Mouse (Mus musculus): Measurements from ENCODE around the gene Heg1.

Heg1 gene

DNA sequence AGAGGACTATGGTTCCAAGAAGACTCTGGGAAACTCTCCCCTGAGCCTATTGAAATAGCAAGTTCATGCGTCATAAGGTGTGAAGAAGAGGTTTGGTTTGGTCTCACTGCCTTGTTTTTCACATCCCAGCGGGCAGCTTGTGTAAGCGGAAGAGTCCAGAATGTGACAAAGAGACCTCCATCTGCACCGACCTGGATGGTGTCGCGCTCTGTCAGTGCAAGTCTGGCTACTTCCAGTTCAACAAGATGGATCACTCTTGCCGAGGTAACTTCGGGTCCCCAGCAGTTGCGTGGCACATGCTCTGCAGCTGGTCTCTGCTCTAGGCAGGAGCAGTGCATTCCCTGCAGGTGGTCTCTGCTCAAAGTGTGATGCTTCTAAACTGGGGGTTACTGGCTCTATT is 58.1 kb downstream of the Heg1 start:
- no peak for DNase-seq (ENCODE audit: low spot score in 2 of 2)

DNA sequence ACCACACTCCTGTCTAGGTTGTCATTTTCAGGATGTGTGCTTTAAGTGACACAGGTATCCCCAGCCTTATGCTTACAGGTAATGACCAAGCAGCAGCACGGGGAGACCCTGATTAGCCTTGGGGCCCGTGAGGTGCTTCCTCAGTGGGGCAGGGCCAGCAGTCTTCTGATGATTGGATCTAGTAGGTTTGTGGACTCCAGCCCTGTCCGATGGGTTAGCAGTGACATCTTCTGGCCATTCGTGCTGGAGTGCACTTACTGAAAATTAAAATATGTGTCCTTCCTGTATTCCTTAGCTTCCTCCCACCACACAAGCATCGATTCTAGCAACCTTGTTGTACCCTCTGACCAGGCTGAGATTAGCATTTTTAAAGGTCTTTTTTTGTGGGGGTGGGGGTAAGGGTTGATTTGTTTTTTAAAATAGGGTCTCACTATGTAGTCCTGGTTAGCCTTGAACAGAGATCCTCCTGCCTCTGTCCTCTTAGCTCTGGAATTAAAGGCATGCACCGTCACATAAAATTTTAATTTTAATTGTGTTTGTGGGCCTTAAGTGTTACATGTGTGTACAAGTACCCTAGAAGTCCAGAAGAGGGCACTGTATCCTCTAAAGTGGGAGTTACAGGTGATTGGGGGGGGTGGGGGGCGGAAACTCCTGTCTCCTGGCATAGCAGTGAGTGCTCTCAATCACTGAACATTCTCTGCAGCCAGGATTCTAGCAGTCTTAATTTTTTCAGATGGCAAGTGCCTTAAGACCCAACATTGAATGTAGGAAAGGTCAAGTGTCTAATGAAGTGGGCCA is 60.7 kb downstream of the Heg1 start:
- DNase-seq (ENCODE audit: low spot score in 2 of 2), result no peak

DNA sequence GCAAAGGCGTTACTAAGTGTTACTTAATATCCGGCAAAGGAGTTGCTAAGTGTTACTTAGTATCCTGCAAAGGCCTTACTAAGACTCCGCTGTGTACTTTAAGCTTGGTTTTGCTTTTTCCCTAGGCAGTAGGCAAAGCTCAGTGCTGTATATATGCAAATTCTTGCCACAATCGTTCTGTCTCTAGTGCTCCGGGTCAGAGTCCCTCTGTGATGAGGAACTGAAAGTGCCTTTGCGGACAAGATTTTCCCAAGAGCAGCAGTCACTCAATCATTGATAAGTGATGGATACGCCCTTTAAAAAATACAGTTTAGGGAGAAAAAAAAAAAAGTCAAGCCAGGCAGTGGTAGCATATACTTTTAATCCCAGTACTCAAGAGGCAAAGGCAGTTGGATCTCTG is 61.3 kb downstream of the Heg1 start:
- no peak for DNase-seq (ENCODE audit: low spot score in 2 of 2)

DNA sequence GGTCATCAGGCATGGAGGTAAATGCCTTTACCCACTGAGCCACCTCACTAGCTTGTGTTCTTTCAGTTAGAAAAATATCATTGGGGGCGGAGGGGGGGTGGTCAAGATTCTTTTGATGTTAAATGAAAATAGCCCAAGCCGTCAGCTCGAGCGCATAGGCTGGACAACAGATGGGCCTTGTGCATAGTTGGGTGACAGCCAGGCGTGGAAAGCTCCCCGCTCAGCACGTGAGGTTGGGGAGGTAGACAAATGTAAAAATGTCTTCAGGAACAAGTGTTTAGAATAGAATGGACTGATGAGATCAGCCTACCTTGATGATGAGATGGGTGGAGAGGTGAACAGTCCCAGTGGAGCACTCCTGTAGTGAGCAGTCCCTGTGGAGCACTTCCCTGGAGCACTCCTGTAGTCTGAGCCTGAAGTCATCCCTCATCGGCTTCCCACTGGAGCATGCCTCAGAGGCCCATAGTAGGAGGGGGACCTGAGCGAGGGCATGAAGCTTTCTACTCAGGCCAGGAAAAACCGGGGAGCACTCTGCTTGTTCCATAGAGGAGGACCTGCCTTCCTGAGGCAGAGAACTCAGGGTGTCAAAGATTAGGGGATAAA is 62.0 kb downstream of the Heg1 start:
- no peak for DNase-seq (ENCODE audit: low spot score in 2 of 2)

DNA sequence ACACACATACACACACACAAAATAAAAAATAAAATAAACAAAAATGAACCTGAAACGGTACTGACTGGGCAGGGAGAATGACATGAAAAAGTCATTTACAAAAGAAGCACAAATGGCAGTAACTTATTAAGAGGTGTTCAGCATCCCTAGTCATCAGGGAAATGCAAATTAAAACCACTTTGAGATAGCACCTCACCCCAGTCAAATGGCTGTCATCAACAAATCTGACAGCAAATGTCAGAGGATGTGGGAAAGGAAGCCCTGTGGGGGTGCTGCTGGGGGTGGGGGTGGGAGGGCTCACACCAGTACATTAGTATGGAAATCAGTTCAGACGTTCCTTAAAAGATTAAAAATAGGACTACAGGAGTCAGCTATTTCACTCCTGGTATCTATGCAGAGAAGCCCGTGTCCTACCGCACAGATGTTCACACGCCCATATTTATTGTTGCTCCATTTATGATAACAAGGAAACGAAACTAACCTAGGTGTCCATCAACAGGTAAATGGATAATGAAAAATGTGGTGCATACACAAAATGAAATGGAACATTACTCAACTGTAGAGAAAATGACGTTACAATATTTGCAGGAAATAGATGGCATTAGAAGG is 63.3 kb downstream of the Heg1 start:
- DNase-seq (ENCODE audit: low spot score in 2 of 2), result no peak

DNA sequence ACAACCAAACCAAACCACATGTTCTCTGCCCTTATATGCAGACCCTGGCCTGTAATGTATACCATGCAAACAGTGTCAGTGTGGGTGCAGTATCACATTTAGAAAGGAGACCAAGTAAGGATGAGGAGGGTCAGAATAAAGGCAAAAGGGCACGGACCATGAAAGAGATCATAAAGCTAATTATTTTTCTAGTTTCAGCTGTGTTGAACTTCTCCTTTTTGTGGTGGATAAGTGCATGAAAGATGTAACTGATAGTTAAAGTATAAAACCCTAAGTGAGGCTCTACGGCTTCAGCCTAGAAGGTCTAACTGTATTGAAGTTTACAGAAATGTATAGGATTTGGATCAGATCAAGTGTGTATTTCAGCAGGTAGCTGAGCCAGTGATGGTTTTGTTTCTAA is 63.8 kb downstream of the Heg1 start:
- DNase-seq (ENCODE audit: low spot score in 2 of 2), result no peak

DNA sequence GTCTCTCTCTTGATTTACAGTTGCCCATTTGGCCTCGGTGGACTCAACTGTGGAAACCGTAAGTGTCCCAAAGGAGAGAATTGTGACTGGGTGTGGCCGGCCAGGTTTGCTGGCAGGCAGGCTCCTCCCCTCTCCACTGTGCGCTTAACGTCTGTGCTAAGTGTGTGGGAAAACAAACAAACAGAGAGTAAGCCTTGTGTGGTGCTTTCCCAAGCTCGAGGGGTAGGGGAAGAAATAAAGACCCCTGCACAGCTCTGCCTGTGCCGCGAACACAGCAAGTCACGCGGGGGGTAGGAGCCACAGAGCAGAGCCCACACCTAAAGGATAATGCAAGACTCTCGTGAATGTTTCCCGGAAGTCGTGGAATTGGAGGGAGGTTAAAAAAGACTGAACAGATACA is 67.0 kb downstream of the Heg1 start:
- DNase-seq (ENCODE audit: low spot score in 2 of 2), result no peak

DNA sequence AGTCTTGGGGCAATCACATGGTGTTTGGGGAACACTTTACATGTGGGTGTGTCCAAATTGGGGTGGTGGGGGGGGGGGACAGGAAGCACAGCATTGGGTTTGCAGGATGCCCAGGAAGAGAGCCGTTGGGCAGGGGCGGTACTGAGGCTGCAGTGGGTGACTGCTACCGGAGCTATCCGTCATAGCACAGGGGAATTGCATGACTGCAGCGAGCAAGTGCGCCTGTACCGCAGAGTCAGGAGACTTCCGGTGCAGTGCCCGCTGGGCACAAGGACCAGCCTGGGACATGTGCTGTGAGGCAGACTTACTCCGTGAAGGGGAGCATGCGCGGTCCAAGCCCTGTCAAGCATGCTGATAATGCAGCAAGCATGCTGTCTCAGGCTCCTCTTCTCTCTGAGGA is 67.4 kb downstream of the Heg1 start:
- DNase-seq (ENCODE audit: low spot score in 2 of 2), result peak; percentile 45 to 54

DNA sequence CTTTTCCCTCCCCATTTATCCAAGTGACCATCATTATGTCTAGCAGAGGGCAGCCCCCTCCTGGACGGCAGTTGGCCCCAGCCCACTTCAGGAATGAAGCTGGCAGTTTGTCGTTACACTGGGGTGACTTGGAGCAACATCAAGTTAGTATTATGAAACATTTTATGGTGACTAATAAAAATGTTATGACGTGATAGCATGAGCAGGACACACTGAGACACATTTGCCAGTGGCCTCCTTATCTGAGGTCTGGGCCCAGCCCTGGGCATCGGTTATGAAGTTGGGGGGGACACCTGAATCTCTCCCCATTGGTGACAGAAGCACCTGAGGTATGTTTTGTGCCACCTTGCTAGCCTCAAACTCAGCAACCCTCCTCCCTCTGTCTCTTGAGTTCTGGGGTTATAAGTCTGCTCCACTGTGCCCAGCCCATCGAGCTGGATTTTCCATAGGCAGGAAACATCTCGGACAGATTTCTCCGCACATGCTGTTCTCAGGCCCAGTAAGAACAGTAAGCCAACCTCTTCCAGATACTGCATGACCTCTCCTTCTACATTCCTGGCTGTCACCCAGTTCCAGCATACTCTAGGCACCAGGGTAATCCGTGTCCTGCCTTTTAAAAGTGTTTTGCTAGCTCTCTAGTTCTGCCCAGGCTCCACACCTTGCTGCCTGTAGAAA is 68.9 kb downstream of the Heg1 start:
- no peak for DNase-seq (ENCODE audit: low spot score in 2 of 2)

DNA sequence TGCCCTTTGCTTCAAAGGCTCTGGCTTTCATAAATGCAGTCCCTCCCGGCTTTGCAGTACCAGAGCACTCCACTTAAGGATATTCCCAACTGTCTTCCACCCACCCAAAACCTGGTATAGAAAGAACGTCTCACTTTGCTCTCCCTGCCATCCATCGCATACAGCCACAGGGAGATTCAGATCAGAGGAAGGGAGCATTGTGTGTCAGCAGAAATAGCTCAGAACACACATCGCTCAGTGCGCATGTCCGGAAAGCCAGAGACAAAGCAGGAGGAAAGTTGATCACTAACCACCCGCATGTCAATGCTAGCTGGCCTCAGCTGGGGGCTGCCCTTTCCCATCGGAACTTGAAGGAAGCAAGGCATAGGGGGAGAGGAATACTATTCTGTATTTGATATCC is 71.1 kb downstream of the Heg1 start:
- DNase-seq (ENCODE audit: low spot score in 2 of 2), result no peak

DNA sequence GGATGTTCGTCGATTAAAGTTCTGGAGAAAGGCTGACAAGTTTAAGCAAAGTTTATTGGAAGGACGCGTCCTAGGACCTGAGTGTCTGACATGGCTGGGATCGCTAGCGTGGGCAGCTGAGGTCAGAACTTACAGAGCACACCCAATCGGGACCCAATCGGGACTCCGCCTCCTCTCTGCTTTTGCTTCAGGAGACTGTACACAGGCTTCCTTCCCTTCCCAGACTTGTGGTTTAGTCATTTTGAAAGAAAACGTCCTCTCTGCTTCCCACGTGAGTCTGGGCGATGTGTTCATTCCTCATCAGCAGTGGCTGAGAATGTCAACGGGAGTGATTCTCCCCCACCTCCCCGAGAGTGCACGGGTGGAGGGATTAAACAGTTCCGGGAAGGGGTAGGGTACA is 71.8 kb downstream of the Heg1 start:
- DNase-seq (ENCODE audit: low spot score in 2 of 2), result no peak

DNA sequence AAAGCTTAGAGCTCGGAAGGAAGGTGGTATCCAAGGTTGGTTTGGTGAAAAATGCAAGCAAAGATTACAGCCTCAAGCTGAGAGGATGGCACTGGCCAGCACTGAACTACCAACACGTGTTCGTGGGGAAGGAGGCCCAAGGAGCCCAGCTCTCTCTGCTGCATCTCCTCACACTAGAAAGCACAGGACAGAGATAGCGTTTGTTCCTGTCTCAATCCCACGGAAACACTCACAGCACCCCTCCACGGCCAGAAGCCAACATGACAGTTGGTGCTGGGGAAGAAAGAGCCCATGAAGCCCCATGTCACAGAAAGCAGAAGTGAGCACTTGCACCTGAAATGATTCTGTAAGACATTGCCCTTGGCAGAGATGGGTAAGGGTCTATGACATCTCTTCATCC is 72.2 kb downstream of the Heg1 start:
- DNase-seq (ENCODE audit: low spot score in 2 of 2), result peak; percentile 20 to 39

DNA sequence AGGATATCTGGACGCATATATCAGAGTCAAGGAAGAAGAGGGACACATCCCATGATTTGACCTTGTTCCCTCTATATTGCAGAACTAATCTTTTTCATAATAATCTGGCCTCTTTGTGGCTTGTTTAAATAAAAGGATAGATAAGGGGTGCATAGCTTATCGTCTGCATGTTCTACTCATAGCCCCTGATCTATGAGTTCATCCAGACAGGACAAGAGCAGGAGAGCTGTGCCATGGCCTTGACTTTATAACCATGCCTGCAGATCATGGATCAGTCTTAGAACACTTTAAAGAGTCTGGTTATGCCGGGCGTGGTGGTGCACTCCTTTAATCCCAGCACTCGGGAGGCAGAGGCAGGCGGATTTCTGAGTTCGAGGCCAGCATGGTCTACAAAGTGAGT is 75.0 kb downstream of the Heg1 start:
- DNase-seq (ENCODE audit: low spot score in 2 of 2), result no peak

DNA sequence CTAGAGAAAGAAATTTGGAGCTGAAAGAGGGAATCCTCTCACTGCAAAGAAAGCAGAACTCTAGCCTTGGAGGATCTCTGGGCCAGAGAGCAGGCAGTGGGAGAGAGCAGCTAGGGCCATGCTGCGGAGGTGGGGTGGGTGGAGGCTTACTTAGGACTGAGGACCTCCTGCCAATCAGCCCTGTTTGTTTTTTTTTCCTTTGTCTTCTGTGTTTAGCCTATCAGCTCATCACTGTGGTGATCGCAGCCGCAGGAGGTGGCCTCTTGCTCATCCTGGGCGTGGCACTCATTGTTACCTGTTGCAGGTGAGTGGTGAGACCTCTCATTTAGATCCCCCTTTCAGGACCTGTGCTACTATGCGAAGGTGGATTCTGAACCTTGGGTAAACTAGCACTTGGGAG is 76.4 kb downstream of the Heg1 start:
- DNase-seq (ENCODE audit: low spot score in 2 of 2), result no peak

DNA sequence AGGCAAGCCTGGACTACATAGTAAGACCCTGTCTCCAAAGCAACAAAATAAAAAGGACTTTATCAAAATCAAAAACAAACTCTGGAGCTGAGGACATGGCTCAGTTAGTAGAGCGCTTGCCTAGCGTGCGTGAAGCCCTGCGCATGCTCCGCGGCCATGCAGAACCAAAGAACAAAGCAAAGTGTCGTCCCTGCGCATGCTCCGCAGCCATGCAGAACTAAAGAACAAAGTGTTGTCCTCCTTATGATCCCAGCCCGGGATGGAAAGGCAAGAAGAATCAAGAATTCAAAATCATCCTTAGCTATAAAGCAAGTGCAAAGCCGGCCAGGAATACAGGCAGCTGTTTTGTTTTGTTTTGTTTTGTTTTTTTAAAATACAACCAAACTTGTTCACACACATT is 76.8 kb downstream of the Heg1 start:
- no peak for DNase-seq (ENCODE audit: low spot score in 2 of 2)

DNA sequence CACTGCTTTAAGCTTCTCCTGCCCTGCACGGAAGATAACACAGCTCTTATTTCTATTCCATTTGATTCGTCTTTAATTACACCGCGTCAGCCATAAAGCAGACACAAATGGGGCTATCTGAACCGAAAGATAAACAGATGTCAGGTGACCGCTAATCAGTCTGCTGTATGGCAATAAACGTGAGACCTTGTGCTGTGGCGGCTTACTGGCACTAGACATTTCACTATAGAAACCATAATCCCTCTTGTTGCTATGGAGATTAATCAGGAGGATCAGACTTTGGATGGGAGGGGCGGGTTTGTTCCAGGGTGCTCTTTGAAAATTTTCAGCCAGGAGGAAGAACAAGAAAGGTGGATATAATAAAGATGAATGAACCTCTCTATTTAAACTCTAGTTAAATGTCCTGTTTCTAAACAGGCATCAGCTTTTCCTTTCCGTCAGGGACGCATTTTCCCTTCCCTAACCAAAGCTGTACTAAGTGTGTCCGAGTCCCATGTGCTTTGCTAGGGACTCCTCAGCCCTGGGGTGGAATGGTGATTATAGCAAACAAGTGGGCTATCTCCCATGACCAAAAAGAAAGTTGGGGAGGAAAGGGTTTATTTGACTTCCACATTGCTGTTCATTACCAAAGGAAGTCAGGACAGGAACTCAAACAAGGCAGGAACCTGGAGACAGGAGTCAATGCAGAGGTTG is 80.5 kb downstream of the Heg1 start:
- DNase-seq (ENCODE audit: low spot score in 2 of 2), result no peak

DNA sequence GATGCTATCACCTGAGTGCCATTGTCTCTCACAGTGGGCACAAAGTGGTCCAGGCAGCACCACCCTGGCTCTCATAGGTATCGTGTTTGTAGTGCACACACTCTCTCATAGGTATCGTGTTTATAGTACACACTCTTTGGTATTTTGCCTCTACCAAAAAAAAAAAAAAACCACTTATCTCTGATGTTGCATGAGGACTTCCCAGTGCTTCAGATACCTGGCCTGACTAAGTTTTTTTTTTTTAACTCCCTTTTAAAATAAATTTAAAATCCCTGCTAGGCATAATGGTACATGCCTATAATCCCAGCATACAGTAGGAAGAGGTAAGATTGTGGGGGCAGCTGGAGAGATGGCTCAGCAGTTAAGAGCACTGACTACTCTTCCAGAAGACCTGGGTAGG is 81.3 kb downstream of the Heg1 start:
- DNase-seq (ENCODE audit: low spot score in 2 of 2), result no peak

DNA sequence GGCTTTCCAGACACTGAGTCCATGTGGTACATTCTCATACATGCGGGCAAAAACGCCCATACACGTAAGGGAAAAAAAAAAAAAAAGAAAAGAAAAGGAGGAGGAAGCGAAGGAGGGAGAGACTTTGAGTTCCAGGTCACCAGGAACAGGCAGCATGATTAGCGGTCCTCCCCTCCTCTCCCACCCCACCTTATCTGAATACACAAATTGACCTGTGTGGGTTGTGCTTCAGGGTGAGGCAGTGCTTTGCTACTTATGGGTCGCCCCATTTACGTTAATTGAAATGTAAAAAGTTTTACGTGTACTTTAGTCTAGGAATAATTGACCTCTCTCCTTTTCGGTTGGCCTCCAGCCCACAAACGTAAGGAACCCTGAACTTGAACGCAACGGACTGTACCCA is 82.1 kb downstream of the Heg1 start:
- DNase-seq (ENCODE audit: low spot score in 2 of 2), result no peak

DNA sequence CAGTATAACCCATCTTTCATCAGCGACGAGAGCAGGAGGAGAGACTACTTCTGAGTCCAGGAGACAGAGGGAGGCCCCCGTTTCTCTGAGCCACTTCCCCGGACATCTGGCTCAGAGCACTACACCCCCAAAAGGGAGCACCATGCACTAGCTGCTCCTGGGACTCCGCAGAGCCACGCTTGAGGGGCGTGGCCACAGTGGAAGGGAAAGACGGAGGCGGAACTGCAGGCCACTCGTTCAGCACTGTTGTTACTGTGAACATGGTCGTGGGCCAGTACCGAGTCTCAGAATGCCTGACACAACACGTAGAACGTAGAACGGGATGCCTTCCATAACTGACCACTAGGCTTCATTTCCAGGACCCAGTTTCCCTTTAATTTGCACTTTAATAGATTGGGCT is 82.6 kb downstream of the Heg1 start:
- no peak for DNase-seq (ENCODE audit: low spot score in 2 of 2)

DNA sequence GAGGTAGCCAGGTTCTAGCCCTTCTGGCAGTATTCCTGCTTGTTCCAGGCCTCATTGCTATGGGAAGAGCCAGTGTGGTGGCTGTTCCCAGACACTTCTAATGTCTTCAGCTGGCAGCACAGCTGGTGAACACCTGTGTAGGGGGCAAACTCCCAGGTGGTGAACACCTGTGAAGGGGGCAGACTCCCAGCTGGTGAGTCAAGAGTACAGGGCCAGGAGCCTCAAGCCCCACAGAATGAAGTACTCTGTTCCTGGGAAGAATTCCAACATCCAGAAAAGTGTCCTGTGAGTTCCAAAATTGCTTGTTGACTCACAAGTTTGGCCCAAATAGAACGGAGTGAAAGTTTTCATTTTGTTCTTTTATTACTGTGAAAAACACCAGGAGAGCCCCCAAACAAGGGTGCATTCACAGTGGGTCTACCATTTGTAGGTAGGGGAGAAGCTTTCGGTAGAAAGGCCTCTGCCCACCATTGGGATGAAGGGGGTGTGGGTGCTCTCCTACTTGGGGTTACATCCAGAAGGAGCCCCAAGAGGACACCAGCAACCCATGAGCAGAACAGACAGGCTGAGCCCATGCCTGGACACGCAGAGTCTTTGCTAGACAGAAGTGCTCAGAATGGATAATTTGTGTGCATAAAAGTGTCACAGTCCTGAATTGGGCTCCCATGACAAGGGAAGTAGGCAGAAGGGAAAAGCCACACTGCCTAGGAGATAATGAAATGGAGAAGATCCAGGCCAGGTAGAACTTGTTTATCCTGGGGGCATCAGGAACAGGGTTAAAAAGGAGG is 84.5 kb downstream of the Heg1 start:
- DNase-seq (ENCODE audit: low spot score in 2 of 2), result no peak

DNA sequence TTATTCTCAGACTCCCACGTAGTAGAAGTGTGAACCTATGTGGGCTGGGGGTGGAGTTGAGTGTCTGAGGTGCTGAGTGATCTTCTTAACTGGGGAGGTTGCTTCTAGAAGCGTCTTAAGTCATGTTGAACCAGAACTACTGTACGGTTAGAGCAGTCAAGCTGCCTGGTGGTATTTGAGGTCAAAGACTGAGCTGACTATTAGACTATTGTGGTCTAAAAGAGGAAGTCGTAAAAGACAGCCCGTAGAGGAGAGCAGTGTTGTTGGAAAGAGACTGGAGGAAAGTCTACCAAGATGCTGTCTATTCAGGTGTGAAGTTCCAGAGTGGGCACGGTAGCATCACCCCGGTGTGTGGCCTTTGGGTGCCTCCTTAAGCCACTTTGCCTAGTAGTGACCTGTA is 85.7 kb downstream of the Heg1 start:
- DNase-seq (ENCODE audit: low spot score in 2 of 2), result no peak
